Mouse (Mus musculus) T-helper 2 cell (primary cell): ENCODE results near the gene Grn.

ENCODE experiments used
- in situ Hi-C: fragments of 300-600 bp; cut with MboI, MseI; formaldehyde crosslinking; loops from one replicate; pipeline ENCODE4 v1.15.1; 2025; ENCODE audit warnings: high pct_unique_total_duplicates

The Grn gene

GRCm38 (mm10) chr11:102418887-102419286 is 11.2 kb upstream of the Grn start:
- in situ Hi-C loops = no loop called here

- in situ Hi-C loops = no loop called here
Measured at GRCm38 (mm10) chr11:102421559-102421958, 8.6 kb upstream of the Grn start.

- in situ Hi-C loops = no loop called here
Measured at GRCm38 (mm10) chr11:102424666-102425065, 5.4 kb upstream of the Grn start.

GRCm38 (mm10) chr11:102425555-102426316 is 4.4 kb upstream of the Grn start:
- in situ Hi-C loops = no loop called here

- in situ Hi-C loops = no loop called here
Measured at GRCm38 (mm10) chr11:102428981-102429540, 1.1 kb upstream of the Grn start.

- in situ Hi-C loops = no loop called here
Measured at GRCm38 (mm10) chr11:102429551-102429950, 564 bp upstream of the Grn start.

- in situ Hi-C loops = loop anchor here (5.0 to 10.0 kb wide), 3 partner anchors 109 to 346 kb away; partner anchors contain the start of genes Atxn7l3 and Mpp2
Measured at GRCm38 (mm10) chr11:102431018-102431645, 1.0 kb downstream of the Grn start.

GRCm38 (mm10) chr11:102431728-102432114 is 1.6 kb downstream of the Grn start:
- in situ Hi-C loops = loop anchor here (5.0 to 10.0 kb wide), 3 partner anchors 109 to 347 kb away; partner anchors contain the start of genes Atxn7l3 and Mpp2

- in situ Hi-C loops = loop anchor here (5.0 to 10.0 kb wide), 3 partner anchors 110 to 347 kb away; partner anchors contain the start of genes Atxn7l3 and Mpp2
Measured at GRCm38 (mm10) chr11:102432115-102432843, 2.2 kb downstream of the Grn start.

GRCm38 (mm10) chr11:102432896-102433295 is 2.8 kb downstream of the Grn start:
- in situ Hi-C loops = loop anchor here (5.0 to 10.0 kb wide), 3 partner anchors 111 to 348 kb away; partner anchors contain the start of genes Atxn7l3 and Mpp2

GRCm38 (mm10) chr11:102433866-102434265 is 3.8 kb downstream of the Grn start:
- in situ Hi-C loops = loop anchor here (5.0 to 10.0 kb wide), 3 partner anchors 112 to 349 kb away; partner anchors contain the start of genes Atxn7l3 and Mpp2

GRCm38 (mm10) chr11:102434406-102434805 is 4.3 kb downstream of the Grn start:
- in situ Hi-C loops = loop anchor here (5.0 to 10.0 kb wide), 3 partner anchors 112 to 350 kb away; partner anchors contain the start of genes Atxn7l3 and Mpp2

- in situ Hi-C loops = loop anchor here (5.0 to 10.0 kb wide), 3 partner anchors 113 to 350 kb away; partner anchors contain the start of genes Atxn7l3 and Mpp2
Measured at GRCm38 (mm10) chr11:102434816-102435705, 4.9 kb downstream of the Grn start.

- in situ Hi-C loops = loop anchor here (10.0 kb wide), 2 partner anchors 141 to 351 kb away; partner anchors contain the start of genes Atxn7l3 and Mpp2
Measured at GRCm38 (mm10) chr11:102435754-102436470, 5.8 kb downstream of the Grn start.

GRCm38 (mm10) chr11:102436471-102436790 is 6.3 kb downstream of the Grn start:
- in situ Hi-C loops = loop anchor here (10.0 kb wide), 2 partner anchors 142 to 352 kb away; partner anchors contain the start of genes Atxn7l3 and Mpp2

GRCm38 (mm10) chr11:102437120-102438061 is 7.3 kb downstream of the Grn start:
- in situ Hi-C loops = loop anchor here (10.0 kb wide), 2 partner anchors 143 to 353 kb away; partner anchors contain the start of genes Atxn7l3 and Mpp2

- in situ Hi-C loops = loop anchor here (10.0 kb wide), 2 partner anchors 144 to 354 kb away; partner anchors contain the start of genes Atxn7l3 and Mpp2
Measured at GRCm38 (mm10) chr11:102438212-102439092, 8.3 kb downstream of the Grn start.
